Mouse (Mus musculus) common myeloid progenitor, adult 5-6 weeks (primary cell): ENCODE results near the gene Adcyap1r1. TPM values are rescaled to one million over a fixed set of nuclear protein-coding genes. Genes with fewer than 3 reads are reported as not detected.

Source experiments
- ATAC-seq: replicated peaks from 2 replicates; pipeline ENCODE4 v1.8.0; 2016; ENCODE audit warnings: low read depth, mild to moderate bottlenecking, moderate TSS enrichment, inconsistent platforms; ENCODE audit not compliant: poor library complexity, severe bottlenecking
- total RNA-seq: library from RNA; stranded (forward); fragments of 200-1000, 187-1606 nt; gene quantifications from 2 replicates; pipeline ENCODE4 v1.2.3, GENCODE M21; 2017

The Adcyap1r1 gene
- total RNA-seq, 1 experiment from 2014 or later: not detected

DNA sequence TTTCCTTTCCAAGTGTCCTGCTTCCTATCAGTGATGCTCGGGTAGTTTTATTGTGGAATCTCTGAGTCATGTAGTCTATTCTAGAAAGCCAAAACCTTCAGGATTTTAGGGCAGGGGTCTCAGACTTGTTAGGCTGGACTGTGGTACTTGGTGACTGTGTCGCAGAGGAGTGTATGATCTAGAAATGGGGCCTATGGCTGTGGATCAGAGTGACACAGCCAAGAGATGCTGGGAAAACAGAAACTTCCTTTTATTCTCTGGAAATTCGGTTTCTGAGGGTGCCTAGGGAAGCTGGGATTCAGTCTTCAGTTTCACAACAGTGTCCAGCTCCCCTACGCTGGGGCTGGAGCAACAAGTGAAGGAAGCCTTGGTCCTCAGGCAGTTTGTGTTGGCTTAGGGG lies 7.1 kb upstream of the Adcyap1r1 start:
- no peak for ATAC-seq

- no peak for ATAC-seq
Observed at GRCm38 (mm10) chr6:55448199-55448598, 3.6 kb upstream of the Adcyap1r1 start.

GRCm38 (mm10) chr6:55448976-55449678 lies 2.7 kb upstream of the Adcyap1r1 start:
- ATAC-seq: no peak

DNA sequence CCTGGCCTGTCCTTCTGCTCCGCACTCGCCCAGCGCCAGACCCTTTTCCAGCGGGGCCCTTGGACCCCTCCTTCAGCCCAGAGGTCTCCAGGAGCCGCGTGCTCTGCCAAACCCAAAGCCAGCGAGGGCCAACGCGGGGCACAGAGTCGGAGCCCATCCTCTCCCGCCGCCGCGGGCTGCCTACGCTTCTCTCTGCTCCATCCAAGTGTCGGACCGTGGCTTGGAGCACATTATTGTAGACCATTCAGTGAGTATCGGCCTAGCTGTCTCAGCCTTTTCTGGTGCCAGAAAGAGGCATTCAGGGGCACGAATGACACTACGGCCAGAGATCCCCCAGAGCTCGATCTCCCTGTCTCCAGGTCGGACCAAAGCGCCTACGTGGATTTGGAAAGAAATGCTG lies 603 bp downstream of the Adcyap1r1 start:
- no peak for ATAC-seq

GRCm38 (mm10) chr6:55453548-55453947 lies 1.8 kb downstream of the Adcyap1r1 start:
- no peak for ATAC-seq

DNA sequence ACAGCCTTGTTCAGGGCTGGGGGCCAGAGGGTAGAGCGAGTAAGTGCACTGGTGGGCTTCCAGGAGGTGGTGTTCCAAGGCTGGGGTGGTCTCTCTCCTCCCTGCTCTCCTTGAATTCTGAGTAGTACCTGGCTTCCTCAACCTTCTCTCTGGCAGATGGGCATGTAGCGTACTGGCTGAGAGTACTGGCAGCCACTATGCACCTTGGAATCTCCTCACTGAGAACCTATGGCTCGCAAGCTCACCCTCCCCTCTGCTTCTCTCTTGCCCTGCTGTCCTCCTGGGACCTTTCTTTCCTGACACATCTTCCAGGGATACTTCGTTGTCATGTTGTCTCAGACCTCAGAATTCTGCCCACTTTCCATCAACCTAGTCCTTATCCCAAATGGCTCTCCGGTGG lies 3.9 kb downstream of the Adcyap1r1 start:
- ATAC-seq: no peak

- no peak for ATAC-seq
Observed at GRCm38 (mm10) chr6:55457727-55458126, 5.9 kb downstream of the Adcyap1r1 start.

- no peak for ATAC-seq
Observed at GRCm38 (mm10) chr6:55458156-55458555, 6.4 kb downstream of the Adcyap1r1 start.

DNA sequence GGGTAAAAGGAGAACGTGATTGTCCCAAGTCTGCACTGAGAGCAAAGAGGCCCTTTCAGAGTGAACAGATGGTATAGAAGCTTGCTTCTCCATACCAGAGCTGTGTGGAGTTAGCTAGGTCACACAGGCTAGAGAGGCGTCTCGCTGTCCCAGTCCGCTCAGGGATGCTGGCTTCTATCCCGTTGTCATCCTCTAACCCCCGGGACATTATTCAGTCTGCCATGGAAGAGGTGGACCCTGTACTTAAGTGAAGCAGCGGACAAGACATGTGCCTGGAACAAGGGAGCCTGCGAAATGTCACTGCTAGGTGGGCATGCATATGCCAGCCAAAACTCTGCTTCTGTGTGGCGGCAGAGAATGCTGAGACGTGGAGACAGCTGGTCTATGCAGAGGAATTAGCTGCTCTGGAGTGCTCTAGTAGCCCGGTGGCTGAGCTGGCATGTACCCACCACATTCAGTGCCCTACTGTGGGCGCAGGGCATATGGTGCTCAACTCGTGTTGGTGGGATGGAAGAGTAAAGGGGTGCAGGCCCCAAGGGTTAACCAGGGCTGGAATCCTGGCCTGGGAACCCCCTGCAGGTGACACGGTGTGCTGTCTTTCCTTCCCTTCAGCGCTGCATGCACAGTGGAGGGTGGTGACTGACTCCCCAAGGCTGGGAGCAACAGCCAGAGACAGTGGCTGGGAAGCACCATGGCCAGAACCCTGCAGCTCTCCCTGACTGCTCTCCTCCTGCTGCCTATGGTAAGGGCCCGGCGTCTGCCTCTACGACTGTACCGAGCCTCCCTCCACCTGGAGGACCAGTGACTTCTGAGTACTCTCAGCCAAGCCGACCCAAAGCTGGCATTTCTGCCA lies 8.0 kb downstream of the Adcyap1r1 start:
- ATAC-seq: no peak

GRCm38 (mm10) chr6:55461141-55461540 lies 9.4 kb downstream of the Adcyap1r1 start:
- ATAC-seq: peak; percentile 66

- no peak for ATAC-seq
Observed at GRCm38 (mm10) chr6:55461678-55462077, 9.9 kb downstream of the Adcyap1r1 start.

- no peak for ATAC-seq
Observed at GRCm38 (mm10) chr6:55462394-55462793, 10.6 kb downstream of the Adcyap1r1 start.

- no peak for ATAC-seq
Observed at GRCm38 (mm10) chr6:55463966-55464365, 12.2 kb downstream of the Adcyap1r1 start.

DNA sequence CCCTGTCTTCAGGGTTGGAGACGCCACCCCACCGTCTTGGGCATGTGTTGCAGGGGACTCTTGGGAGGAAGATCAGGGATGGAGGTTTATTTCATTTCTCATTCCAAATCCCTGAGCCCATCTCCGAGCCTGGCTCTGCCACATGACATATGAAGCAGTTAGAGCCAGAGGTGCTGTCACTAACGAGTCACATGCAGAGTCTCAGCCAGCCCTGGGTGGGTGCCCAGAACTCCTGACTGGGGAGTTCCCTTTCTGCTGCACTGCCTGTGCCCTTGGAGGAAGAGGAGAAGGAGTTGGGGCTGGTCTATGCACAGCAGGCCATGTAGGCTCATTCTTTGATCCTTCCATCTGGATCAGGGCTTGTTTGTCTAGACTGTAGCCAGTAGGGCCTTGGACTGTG lies 13.5 kb downstream of the Adcyap1r1 start:
- no peak for ATAC-seq

DNA sequence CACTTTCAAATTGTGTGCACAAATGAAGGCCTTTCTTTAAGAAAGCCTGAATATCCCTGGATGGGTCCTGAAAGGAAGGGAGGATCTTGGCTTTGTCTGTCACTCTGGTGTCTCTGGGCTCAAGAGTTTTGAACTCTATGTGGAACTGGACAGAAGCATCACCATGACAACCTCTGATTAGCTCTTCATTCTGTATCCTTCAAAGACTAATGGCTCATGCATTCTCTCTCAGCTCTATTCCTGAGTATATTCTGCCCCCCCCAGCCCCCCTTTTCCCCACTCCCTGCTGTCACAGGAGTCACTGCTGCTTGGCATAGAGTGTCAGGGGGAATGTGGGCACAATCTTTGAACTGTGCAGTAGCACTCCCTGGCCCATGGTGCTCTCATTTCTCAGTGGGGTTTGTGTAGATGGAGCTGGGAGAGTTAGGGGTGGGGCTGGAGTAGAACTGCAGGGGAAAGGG lies 14.6 kb downstream of the Adcyap1r1 start:
- no peak for ATAC-seq

GRCm38 (mm10) chr6:55470691-55471090 lies 18.9 kb downstream of the Adcyap1r1 start:
- ATAC-seq: no peak

DNA sequence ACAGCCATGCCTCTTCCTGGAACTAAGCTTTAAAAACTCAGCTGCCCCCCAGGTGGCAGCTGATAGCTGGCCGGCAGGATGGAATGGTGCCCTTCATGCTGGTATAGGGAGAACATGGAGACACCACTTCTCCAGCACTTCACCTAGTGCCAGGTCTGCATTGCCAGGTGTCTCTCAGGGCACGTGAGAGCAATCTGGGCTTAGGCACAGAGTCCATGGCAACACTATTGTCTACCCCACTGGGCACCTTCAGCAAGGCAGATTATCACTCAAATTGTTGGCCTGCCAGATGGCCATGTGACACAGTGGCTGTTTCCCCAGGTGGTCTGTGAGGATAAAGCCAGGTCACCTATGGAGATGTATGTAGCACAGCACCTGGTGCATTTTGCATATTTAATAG lies 20.6 kb downstream of the Adcyap1r1 start:
- no peak for ATAC-seq

DNA sequence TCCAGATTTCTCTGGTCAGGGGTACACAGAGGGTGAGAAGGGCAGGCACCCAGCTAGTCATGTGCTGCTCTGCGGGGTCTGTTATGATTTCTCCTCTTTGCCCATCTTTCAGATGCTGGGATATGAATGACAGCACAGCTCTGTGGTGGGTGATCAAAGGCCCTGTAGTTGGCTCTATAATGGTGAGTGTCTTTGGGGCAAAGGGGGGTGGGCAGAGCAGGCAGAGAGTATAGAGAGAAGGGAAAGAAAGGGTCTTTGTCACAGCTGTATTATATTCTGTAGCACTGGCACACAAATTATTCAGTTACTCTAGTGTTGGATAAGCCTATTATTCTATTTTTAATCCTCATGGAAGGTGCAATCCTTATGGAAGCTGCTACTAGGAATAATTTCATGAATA lies 29.2 kb downstream of the Adcyap1r1 start:
- no peak for ATAC-seq

GRCm38 (mm10) chr6:55482471-55482870 lies 30.7 kb downstream of the Adcyap1r1 start:
- ATAC-seq: no peak

- no peak for ATAC-seq
Observed at GRCm38 (mm10) chr6:55483360-55483759, 31.6 kb downstream of the Adcyap1r1 start.

GRCm38 (mm10) chr6:55484224-55484623 lies 32.4 kb downstream of the Adcyap1r1 start:
- ATAC-seq: no peak
